Mouse (Mus musculus): ENCODE data around the gene Adgrb2.

Adgrb2 gene

GRCm38 (mm10) chr4:130071758-130072157 is 87.1 kb downstream of the Adgrb2 start:
- DNase-seq (ENCODE audit: low spot score in 2 of 2): no peak

Measured in left cerebral cortex, adult 9 months (tissue).